Mouse (Mus musculus): ENCODE measurements around the gene Pdzd8. TPM values are rescaled to one million over a fixed set of nuclear protein-coding genes. Genes with fewer than 3 reads are reported as not detected.

The Pdzd8 gene
- total RNA-seq, 2 experiments from 2014 or later = 25.6 to 26.5 TPM

DNA sequence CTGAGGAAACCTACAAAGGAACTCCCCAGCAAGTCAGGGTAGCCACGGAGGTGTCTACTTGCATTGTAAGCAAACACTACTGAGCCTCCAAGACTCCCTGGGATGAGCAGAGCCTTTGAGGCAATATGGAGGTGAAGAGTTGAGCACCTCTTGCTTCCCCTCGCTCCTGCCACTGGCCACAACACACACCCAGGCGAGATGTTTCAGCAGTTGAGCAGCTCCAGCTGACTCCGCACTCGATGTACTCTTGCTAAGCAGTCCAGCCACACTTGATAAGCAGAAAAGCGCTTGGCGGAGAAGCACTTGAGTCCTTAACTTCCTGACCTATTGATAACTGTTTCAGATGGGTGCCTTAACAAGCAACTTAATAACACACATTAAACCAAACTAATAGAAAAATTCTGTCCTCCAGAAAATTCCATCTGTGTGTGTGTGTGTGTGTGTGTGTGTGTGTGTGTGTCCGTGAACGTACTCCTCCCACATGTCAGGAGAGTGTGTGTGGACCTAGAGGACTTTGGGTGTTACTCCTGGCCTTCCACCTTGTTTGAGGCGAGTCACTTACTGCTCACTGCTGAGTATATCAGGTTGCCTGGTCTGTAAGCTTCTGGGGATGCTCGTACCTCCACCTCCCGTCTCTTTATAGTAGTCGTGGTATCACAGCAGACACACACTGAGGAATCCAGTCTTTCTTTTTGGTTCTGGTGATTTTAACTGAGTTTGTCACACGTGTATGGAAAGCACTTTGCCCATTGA is 11.4 kb upstream of the Pdzd8 start:
- intact Hi-C loops (cut with DNase I) = no loop called here
- DNase-seq = no peak

DNA sequence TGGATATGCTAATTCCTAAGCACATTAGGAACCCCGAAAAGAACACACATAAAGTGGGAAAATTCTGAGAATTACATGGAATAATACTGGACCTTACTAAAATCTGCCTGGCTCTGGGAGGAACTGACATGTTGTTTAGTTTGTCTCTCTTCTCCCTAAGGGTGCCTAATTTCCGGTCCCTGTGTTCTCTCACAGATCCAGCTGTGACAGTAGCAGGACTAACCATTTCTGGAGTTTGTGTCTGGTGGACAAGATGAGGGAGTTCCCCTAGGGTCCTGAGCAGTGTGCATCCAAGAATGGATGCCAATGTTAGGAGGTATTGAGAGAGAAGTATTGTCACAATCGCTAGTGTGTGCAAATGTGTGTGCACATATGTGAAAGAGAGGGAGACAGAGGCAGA is 10.8 kb upstream of the Pdzd8 start:
- intact Hi-C loops (cut with DNase I) = no loop called here
- no peak for DNase-seq

DNA sequence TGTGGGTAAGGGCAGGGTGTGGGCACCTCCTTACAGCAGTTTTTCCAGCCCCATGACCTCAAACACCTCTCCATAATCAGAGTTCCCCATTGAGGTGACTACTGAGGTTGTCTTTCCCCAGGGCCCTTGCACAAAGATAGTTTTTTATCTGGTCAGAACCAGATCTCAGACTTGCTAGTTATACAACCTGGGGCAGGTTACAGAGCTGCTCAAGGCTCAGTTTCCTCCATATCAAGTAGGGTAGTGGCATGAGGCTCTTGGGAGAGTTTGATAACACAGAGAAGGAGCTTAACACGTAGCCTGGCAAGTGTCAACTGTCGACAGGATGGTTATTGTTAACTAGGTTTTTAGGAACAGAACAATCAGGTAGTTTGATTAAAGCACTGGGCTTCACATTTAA is 9.3 kb upstream of the Pdzd8 start:
- DNase-seq = no peak
- intact Hi-C loops (cut with DNase I) = no loop called here

DNA sequence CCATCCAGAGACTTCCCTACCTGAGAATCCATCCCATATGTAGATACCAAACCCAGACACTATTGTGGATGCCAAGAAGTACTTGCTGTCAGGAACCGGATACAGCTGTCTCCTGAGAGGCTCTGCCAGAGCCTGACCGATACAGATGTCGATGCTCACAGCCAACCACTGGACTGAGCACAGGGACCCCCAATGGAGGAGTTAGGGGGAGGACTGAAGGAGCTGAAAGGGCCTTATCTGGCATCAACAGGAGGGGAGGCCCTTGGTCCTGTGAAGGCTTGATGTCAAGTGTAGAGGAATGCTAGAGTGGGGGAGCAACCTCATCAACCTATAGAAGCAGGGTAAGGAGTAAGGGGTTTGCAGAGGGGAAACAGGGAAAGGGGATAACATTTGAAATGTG is 7.2 kb upstream of the Pdzd8 start:
- intact Hi-C loops (cut with DNase I) = no loop called here
- DNase-seq = no peak

DNA sequence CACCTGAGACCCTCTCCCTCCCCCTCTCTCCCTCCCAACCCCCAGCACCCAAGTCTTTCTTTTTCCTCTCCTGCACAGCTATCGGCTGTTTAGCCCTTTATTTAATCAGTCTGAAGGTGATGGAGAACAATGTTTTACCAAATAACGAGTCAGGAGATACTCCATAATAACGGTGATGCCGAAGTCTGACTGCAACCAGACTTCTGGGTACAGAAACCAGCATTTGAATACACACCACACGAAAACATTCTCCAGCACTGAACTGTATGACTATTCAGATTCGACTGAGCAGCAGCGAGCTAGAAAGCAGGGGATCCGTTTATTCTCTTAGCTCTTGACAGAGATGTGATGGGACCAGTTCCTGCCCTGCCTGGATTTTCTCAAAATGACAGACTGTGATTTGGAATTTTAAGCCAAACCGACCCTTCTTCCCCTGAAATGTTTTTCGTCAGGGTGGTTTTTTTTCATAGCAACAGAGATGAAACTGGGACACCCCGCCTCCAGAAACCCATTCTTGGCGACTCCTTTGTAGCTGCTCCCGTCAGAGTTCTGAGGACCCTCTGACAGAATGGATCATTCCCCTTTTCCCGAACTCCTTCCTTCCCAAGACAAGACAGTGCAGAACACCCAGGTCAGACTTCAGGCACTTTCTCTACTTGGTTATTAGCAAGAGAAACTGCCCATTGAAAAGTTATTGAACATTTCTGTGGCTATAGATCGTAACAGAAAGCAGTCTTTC is 5.7 kb upstream of the Pdzd8 start:
- intact Hi-C loops (cut with DNase I) = no loop called here
- no peak for DNase-seq

DNA sequence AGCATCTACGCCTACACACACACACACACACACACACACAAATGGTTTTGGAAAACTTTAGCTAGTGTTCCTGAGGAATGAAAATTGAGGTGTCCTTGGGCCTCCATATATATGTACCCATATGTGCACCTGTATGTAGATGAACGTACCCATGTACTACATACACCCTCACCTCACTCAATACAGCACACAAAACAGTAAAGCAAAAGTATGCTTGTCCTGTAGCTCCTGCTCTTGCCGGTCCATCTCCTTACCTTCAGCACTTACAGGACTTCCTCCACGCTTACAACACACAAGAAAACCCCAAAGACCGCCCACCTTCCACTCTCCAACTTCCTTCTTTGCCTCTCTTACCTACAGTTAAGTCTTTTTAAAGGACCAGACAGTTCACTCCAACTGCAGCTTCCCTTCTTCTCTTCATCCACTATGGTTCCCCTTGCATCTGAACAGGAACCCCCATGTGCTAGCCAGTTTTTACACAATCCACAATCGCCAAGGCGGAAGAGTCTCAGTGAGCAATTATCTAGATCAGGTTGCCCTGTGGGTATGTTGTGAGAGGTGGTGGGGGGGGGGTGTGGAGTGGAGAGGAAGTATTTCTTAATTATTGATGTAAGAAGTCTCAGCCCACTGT is 4.8 kb upstream of the Pdzd8 start:
- DNase-seq = no peak
- intact Hi-C loops (cut with DNase I) = no loop called here

DNA sequence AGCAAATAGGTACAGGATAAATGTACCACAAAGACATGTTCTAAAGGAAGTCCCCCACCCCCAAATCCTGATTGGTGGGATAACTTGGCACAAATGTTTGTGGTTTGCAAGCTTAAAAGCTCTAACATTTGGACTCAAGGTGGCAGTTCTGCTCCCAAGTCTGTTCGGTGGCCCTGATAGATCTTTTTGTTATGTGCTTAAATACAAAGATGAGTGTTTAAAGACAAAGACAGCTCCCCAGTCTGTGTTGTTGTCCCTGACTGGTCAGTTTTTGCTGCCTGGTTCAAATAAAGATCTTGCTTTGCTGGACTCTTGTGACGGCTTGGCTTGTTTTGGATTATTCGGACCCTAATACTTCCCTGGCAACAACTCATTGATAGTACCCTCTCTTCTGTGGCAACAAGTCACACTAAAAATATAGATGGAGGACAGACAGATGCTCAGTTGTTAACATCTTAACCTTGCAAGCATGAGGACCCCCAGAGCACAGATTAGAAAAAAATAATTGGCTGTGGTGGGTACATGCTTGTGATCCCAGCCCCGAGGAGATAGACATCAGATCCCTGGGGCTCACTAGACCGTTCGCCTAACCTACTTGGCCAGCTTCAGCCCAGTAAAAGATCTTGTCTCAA is 3.9 kb upstream of the Pdzd8 start:
- intact Hi-C loops (cut with DNase I) = no loop called here
- no peak for DNase-seq

DNA sequence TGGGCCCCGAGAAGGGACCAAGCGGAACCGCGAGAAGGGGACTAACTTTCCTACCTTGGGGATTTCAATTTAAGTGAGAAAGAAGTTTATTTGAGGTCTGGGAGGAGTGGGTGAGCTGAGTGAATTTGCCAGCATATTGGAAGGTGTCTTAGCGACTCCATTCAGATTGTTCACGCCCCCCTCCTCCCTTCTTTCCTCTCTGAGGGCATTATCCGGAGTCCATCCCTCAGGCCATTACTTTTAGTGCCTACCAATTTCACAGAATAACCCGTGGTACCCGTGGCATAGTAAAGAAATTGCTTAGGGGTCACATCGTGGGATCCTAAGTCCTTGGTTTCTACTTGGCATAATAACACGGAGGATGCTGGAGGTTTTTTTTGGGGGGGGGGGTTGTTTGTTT is 745 bp upstream of the Pdzd8 start:
- DNase-seq = no peak
- intact Hi-C loops (cut with DNase I) = no loop called here

DNA sequence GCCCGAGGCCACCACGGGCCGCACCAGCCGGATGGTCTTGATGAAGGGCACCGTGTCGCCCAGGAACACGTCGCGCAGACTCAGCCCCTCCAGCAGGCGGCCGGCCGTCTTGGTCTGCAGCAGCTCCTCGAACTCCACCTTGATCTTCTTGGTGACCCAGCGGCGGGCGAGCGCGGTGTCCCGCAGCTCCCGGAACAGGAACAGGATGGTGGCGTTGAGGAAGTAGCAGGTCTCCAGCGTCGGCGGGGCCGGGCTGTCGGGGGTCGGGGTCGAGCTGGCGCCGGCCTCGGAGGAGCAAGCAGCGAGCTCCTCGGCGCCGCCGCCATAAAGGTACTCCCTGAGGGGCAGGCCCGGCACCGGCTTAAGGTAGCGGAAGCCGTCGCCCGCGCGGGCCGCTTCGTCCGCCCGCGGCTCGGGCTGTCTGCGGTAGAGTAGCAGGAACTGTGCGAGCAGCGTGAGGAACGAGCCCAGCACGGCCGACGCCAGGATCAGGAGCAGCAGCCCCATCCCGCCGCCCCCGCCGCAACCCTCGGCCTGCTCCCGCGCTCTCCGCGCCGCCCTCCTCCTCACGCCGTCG is 411 bp downstream of the Pdzd8 start:
- intact Hi-C loops (cut with DNase I) = no loop called here
- DNase-seq = peak; percentile 60 to 66

DNA sequence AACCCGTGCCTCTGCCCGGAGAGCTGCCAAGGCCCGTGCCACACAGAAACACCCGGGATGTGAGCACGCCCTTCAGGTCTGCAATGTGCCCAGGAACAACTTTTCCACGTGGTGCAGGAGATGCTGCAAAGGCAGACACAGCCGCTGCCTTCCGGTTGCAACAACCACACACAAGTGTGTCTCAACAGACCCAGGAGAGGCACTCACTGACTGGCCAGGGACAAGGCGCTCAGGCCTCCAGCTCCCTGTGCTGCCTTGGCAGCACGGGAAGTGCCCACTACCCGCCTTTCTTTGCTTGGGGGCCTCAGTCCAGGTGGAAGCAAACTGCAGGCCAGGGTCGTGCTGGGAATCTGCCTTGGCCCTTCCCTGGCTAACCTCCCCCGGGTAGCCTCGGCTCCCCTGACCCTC is 1.3 kb downstream of the Pdzd8 start:
- intact Hi-C loops (cut with DNase I) = no loop called here

DNA sequence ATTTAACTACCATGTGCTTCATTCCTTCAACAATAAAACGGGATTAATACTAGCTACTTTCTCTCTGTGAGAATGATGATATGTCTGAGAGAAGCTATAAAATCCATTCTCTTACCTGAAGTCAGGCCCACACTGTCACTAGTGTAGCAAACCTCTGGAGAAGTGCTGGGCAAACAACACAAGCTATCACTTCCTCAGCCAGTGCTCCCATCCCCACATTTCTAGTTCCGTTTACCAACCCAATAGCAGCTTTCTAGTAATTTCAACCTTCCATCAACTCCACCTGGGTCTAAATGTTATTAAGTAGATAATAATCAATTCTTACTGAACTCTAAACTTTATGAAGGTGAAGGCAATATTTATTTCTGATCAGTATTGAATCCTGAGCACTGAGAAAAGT is 2.6 kb downstream of the Pdzd8 start:
- intact Hi-C loops (cut with DNase I) = no loop called here
- no peak for DNase-seq

More for the DNA sequence above, 1.3 kb downstream of the Pdzd8 start:
- DNase-seq = peak; percentile 22 to 37

DNA sequence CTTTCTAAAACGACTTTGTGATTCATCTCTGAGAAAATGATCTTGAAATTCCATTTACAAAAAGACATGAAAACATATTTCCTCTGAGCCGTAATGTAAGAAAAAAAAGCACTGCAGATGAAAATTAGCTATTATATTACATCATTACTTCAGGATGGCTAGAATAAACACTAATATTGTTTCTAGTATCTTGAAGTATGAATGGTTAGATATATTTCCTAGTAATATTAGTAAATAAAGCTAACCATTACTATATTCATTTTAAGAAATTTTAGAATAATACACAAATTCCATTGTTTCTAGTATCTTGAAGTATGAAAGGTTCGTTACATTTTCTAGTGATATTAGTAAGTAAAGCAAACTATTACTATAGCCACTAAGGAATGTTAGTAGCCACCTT is 5.7 kb downstream of the Pdzd8 start:
- no peak for DNase-seq
- intact Hi-C loops (cut with DNase I) = no loop called here

DNA sequence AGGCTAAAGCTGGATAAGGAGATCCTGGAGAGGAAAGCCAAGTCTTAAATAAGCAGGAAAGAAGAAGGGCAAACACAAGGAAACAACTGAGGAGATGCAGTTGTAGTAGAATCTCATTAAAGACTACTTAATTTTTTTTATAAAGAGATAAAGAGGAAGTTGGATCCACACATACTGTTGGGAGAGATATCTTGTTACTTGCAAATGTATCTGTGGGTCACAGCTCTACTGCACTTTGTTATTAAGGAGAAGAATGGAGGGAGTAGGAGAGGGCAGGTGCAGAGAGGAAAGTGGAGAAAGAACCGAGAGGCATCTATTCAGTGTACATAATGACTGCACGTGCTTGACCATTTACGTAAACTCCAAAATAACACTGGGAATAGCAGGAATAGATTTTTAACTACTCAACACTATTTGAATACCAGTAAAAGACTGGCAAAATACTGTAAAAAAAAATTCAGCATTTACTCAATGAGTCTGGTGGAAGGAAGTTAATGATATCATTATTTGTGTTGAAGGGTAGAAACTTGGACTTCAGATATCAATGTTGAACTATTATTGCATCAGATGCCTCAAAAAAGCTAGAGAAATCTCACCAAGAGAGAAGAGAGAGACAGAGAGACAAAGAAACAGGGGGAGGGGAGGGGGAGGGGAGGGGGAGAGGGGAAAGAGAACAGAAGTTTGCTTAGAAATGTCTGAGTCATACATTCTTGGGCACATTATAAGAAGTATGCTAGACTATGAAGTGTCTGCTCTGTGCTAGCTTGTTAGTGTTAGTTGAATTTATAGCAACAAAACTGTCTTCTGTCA is 7.5 kb downstream of the Pdzd8 start:
- DNase-seq = no peak
- intact Hi-C loops (cut with DNase I) = no loop called here

DNA sequence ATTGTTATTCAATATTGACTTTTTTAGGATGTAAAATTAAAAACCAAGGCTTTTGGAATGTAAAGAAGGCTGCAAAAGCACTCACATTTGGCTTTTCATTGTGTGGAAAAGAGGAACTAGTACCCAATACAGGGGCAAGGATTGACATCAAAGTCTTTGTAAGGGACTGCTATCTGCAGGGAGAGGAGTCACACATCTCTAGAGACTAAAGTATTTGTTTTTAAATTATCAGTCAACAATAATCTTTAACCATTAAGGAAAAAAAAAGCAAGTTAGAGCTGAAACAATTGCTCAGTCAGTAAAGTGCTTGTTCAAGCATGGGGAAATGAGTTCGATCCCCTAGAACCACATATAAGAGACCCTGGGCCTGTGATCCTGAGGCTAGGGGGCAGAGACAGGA is 8.9 kb downstream of the Pdzd8 start:
- intact Hi-C loops (cut with DNase I) = no loop called here
- DNase-seq = no peak

DNA sequence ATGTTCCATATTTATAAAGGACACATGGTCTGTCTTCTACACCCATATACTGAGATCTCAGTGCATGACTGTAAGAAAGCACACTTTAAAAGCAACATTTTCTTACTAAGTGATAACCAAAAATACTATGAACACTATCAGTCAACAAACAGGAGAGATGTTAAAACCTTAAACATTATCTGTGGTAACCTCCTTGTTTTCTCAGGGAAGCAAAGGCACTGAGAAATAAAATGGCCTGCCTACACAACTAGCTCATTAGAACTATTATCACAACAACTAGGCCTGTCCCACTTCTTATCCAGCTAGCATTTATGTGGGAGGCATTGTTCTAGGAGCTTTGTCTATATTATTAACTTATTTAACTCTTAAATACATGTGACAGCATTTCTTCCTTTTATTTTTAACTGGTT is 14.8 kb downstream of the Pdzd8 start:
- DNase-seq = no peak
- intact Hi-C loops (cut with DNase I) = no loop called here

DNA sequence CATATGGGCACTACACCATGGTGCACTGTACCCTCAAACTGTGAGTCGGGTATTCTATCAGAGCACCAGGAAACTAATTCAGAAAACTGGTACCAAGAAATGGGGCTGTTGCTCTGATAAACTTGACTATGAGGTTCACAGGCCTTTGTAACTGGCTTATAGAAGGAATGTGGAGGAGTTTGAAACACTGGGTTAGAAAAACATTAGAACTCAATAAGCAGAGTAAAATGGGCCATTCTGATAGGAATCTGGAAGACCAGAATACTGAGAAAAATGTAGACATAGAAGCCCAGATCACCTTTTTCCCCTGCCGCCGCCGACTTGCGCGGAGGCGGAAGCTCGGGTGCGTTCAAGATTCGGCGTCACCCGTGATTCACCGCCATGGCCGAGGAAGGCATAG is 23.6 kb downstream of the Pdzd8 start, which contains the start of gene Rps12-ps3:
Gene Rps12-ps3, plus strand, starts transcription at position 301 of the 400 bp plus-strand sequence.
- intact Hi-C loops (cut with DNase I) = no loop called here
- DNase-seq = no peak

DNA sequence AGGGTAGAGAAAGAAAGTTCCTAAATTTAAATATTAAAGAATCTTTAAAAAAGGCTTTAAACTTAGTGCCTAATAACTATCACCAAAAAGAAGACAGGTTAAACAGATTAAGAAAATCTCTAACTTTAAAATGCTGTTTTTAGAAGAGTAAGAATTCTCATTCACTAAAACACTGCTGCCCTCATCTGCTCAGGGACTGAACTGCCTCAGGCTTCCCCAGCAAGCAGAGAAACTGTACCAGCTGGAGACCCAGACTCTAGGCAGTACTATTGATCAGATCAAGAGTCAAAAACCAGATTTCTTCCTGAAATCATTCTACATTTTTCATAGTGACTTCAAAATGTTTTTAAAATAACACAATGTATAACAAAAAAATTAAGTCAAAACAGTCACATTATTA is 29.0 kb downstream of the Pdzd8 start:
- peak in 1 of 2 experiments; percentile 29 for DNase-seq
- intact Hi-C loops (cut with DNase I) = loop anchor here (1.0 kb wide), 1 partner anchor 77 kb away; no protein-coding TSS in a partner anchor

DNA sequence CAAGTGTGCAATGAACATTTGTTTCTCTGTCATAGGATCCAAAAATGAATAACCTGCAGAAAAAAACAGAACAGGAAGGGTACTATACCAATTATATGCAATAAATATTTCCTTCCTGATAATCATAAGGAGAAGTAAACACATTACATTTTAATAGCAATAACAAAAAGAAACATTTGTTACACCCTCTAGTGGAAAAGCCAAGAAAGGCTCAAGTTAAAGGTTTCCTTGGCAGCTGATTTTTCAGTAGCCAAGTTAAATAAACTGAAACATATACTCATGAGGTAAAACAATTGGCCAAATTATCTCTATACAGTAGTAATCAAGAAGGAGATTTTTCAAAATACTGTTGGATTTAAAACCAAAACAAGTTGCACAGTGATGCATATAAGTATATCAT is 30.3 kb downstream of the Pdzd8 start:
- intact Hi-C loops (cut with DNase I) = no loop called here
- no peak for DNase-seq

DNA sequence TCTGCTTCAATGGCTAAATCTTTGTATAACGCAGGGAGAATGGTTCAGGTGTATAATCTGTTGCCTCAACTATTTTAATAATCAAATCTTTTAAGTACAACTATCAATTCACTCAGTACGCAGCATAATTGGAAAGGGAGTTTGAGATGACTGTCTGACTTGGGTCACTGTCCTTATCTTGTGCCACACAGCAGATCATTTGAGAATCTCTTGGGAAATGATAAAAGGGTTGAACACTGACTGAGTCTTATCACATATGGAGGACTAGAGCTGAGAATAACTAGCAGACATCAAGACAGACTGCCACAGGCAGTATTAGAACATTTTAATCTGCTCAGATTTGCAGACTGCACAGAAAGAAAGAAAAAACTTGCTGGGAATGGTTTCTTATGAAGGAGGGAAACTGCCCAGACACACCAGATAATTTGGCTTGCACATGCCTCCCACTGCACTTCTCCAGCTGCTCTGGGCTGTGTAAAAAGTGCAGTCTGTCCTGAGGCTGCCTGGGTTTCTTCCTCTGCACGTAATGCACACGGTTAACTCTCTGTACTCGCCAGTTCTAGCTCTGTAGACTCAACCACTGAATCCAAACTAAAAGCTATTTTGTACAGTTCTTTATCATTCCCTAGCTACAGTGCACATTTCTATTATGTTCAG is 53.3 kb downstream of the Pdzd8 start:
- no peak for DNase-seq
- intact Hi-C loops (cut with DNase I) = no loop called here
